Mouse (Mus musculus) spleen, adult 2 months (tissue): ENCODE results near the gene Gpr146.

Experiments
- CTCF ChIP-seq: fragments of 200-500 bp; IDR thresholded peaks from 2 replicates; pipeline ENCODE4 v1.5.1; 2011; ENCODE audit warnings: mild to moderate bottlenecking, inconsistent platforms; ENCODE audit not compliant: insufficient read depth, insufficient read length, insufficient replicate concordance; ENCODE audit errors: extremely low read depth
- POLR2A ChIP-seq: fragments of 200-500 bp; IDR thresholded peaks from 2 replicates; pipeline ENCODE4 v1.6.1; 2011; ENCODE audit warnings: low read depth, low read length, inconsistent platforms

- TF ChIP-seq CTCF, result no peak
- no peak for TF ChIP-seq POLR2A
Observed at GRCm38 (mm10) chr5:139373889-139374444, 3.5 kb upstream of the Gpr146 start.
